Mouse (Mus musculus): ENCODE results near the gene Fbxw4. TPM values are rescaled to one million over a fixed set of nuclear protein-coding genes. Genes with fewer than 3 reads are reported as not detected.

Fbxw4 gene
- total and polyA plus RNA-seq, 3 experiments, result 9.4 to 104 (median 49.8) TPM

GRCm38 (mm10) chr19:45531554-45531953 is 128.6 kb downstream of the Fbxw4 start:
- TF ChIP-seq GATA2 (IDR thresholded peaks at IDR 0.05; ENCODE audit: borderline replicate concordance, low read depth, low read length) (no peak), POLR2AphosphoS5 (IDR thresholded peaks at IDR 0.05; ENCODE audit: insufficient replicate concordance, low read depth, low read length) (no peak), GATA1 (IDR thresholded peaks at IDR 0.05; ENCODE audit: borderline replicate concordance, low read length) (no peak), CTCF (IDR thresholded peaks at IDR 0.05; ENCODE audit: low read depth, low read length) (no peak)
- H3K36me3 ChIP-seq (replicated peaks), result peaks cover 45% of the 10 kb centered on the region
- peaks cover 34% of the 10 kb centered on the region for H3K27me3 ChIP-seq (ENCODE audit: insufficient read depth, low read length)
- ATAC-seq (ENCODE audit: extremely low read depth, insufficient number of reproducible peaks, low FRiP score, poor library complexity, severe bottlenecking) (no peak), DNase-seq (ENCODE audit: low spot score) (no peak)
- H3K9me3 ChIP-seq (replicated peaks), result no peaks in the 10 kb centered on the region
- H3K4me3 ChIP-seq (ENCODE audit: low read depth, low read length), result no peak overlapping the region
- peaks cover 43% of the 10 kb centered on the region for H3K4me1 ChIP-seq (ENCODE audit: insufficient read depth, low read depth, low read length)

- TF ChIP-seq CTCF (IDR thresholded peaks at IDR 0.05; ENCODE audit: low read depth, low read length) (no peak), GATA2 (IDR thresholded peaks at IDR 0.05; ENCODE audit: borderline replicate concordance, low read depth, low read length) (no peak), POLR2AphosphoS5 (IDR thresholded peaks at IDR 0.05; ENCODE audit: insufficient replicate concordance, low read depth, low read length) (no peak), TAL1 (conservative IDR thresholded peaks at IDR 0.05; ENCODE audit: low read depth, low read length) (no peak), GATA1 (IDR thresholded peaks at IDR 0.05; ENCODE audit: borderline replicate concordance, low read length) (no peak)
- ATAC-seq (ENCODE audit: extremely low read depth, insufficient number of reproducible peaks, low FRiP score, poor library complexity, severe bottlenecking) (no peak), DNase-seq (ENCODE audit: low spot score) (no peak)
- H3K4me3 ChIP-seq (ENCODE audit: low read depth, low read length), result no peak overlapping the region
- peaks cover 24% of the 10 kb centered on the region for H3K27me3 ChIP-seq (ENCODE audit: insufficient read depth, low read length)
- H3K9me3 ChIP-seq (replicated peaks), result no peaks in the 10 kb centered on the region
- H3K36me3 ChIP-seq (replicated peaks), result peaks cover 49% of the 10 kb centered on the region
- peaks cover 40% of the 10 kb centered on the region for H3K4me1 ChIP-seq (ENCODE audit: insufficient read depth, low read depth, low read length)
Measured at GRCm38 (mm10) chr19:45530200-45530995, 129.7 kb downstream of the Fbxw4 start.

GRCm38 (mm10) chr19:45529294-45529693 is 130.8 kb downstream of the Fbxw4 start:
- no peak for TF ChIP-seq GATA1 (IDR thresholded peaks at IDR 0.05; ENCODE audit: borderline replicate concordance, low read length)
- TF ChIP-seq TAL1 (conservative IDR thresholded peaks at IDR 0.05; ENCODE audit: low read depth, low read length), result no peak
- no peak for TF ChIP-seq GATA2 (IDR thresholded peaks at IDR 0.05; ENCODE audit: borderline replicate concordance, low read depth, low read length)
- TF ChIP-seq CTCF (IDR thresholded peaks at IDR 0.05; ENCODE audit: low read depth, low read length), result no peak
- TF ChIP-seq POLR2AphosphoS5 (IDR thresholded peaks at IDR 0.05; ENCODE audit: insufficient replicate concordance, low read depth, low read length), result no peak
- Histone ChIP-seq H3K36me3 (replicated peaks) (peaks cover 54% of the 10 kb centered on the region), H3K27me3 (ENCODE audit: insufficient read depth, low read length) (peaks cover 14% of the 10 kb centered on the region), H3K9me3 (replicated peaks) (no peaks in the 10 kb centered on the region), H3K4me3 (ENCODE audit: low read depth, low read length) (no peak overlapping the region), H3K4me1 (ENCODE audit: insufficient read depth, low read depth, low read length) (peaks cover 31% of the 10 kb centered on the region)
- ATAC-seq (ENCODE audit: extremely low read depth, insufficient number of reproducible peaks, low FRiP score, poor library complexity, severe bottlenecking), result no peak
- DNase-seq (ENCODE audit: low spot score), result no peak

Other genes with a start within 250 kb of the Fbxw4 start
- gene Poll, start 99.8 kb downstream of the Fbxw4 start, total RNA-seq (2014; fragmentation: Nextera tagmentation), result 7.6 TPM in 2 replicates
- gene Poll, start 99.8 kb downstream of the Fbxw4 start, total RNA-seq (2017), result 9.4 and 10.2 TPM in 2 replicates
- gene Poll, start 99.8 kb downstream of the Fbxw4 start, polyA plus RNA-seq (2012), result 14.0 and 15.9 TPM in 2 replicates
- 11.4 and 13.0 TPM in 2 replicates for gene Gm17018, start 99.7 kb downstream of the Fbxw4 start, total RNA-seq (2014; fragmentation: Nextera tagmentation)
- 22.6 and 28.4 TPM in 2 replicates for gene Gm17018, start 99.7 kb downstream of the Fbxw4 start, total RNA-seq (2017)
- gene Gm17018, start 99.7 kb downstream of the Fbxw4 start, polyA plus RNA-seq (2012), result 19.5 and 27.2 TPM in 2 replicates
- gene Fgf8, start 82.6 kb upstream of the Fbxw4 start, total RNA-seq (2014; fragmentation: Nextera tagmentation), result not detected in 2 replicates
- gene Fgf8, start 82.6 kb upstream of the Fbxw4 start, total RNA-seq (2017), result not detected in 2 replicates
- gene Fgf8, start 82.6 kb upstream of the Fbxw4 start, polyA plus RNA-seq (2012), result not detected in 2 replicates
- 66.5 and 68.4 TPM in 2 replicates for gene Npm3, start 89.3 kb upstream of the Fbxw4 start, total RNA-seq (2014; fragmentation: Nextera tagmentation)
- 61.5 and 78.8 TPM in 2 replicates for gene Npm3, start 89.3 kb upstream of the Fbxw4 start, total RNA-seq (2017)
- gene Npm3, start 89.3 kb upstream of the Fbxw4 start, polyA plus RNA-seq (2012), result 164 and 170 TPM in 2 replicates
- 175 and 192 TPM in 2 replicates for gene Mgea5, start 123.5 kb upstream of the Fbxw4 start, total RNA-seq (2014; fragmentation: Nextera tagmentation)
- 247 and 283 TPM in 2 replicates for gene Mgea5, start 123.5 kb upstream of the Fbxw4 start, total RNA-seq (2017)
- gene Mgea5, start 123.5 kb upstream of the Fbxw4 start, polyA plus RNA-seq (2012), result 66.4 and 74.3 TPM in 2 replicates
- not detected in 2 replicates for gene Kcnip2, start 155.7 kb upstream of the Fbxw4 start, total RNA-seq (2014; fragmentation: Nextera tagmentation)
- 0.05 TPM in 1 of 2 replicates, not detected in the other for gene Kcnip2, start 155.7 kb upstream of the Fbxw4 start, total RNA-seq (2017)
- not detected in 2 replicates for gene Kcnip2, start 155.7 kb upstream of the Fbxw4 start, polyA plus RNA-seq (2012)